Mouse (Mus musculus) MEL (cell line): Measurements from ENCODE around the gene Rnf123. TPM values are rescaled to one million over a fixed set of nuclear protein-coding genes. Genes with fewer than 3 reads are reported as not detected.

Experiments
- DNase-seq: peaks from one replicate; pipeline ENCODE4 v3.0.0; 2011; ENCODE audit warnings: low read depth, low spot score
- H3K27ac ChIP-seq: 2 replicates; pipeline ENCODE4 v1.5.1; 2012; ENCODE audit warnings: low read depth, mild to moderate bottlenecking, control low read depth, low read length, moderate library complexity; ENCODE audit not compliant: control insufficient read depth
- H3K27me3 ChIP-seq, 2 experiments: fragments of 150-350 bp in 1 of 2; sonication (generic) in 1 of 2; 2 replicates each; pipeline ENCODE4 v1.6.1; 2012; ENCODE audit warnings: low read length in 2 of 2, mild to moderate bottlenecking in 2 of 2, improper control_type of control experiment in 1 of 2, moderate library complexity in 1 of 2; ENCODE audit not compliant: insufficient read depth in 2 of 2, control insufficient read depth in 1 of 2
- H3K36me3 ChIP-seq, 2 experiments: 2 replicates each; pipeline ENCODE4 v1.6.1; 2012 to 2014; ENCODE audit warnings: low read length in 2 of 2, improper control_type of control experiment in 1 of 2, inconsistent platforms in 1 of 2, mild to moderate bottlenecking in 1 of 2; ENCODE audit not compliant: insufficient read depth in 2 of 2, control insufficient read depth in 1 of 2
- H3K4me1 ChIP-seq, 2 experiments: fragments of 150-350 bp in 1 of 2; sonication (generic) in 1 of 2; 2 replicates each; pipeline ENCODE4 v1.6.1; 2012; ENCODE audit warnings: low read length in 2 of 2, improper control_type of control experiment in 1 of 2, mild to moderate bottlenecking in 1 of 2; ENCODE audit not compliant: insufficient read depth in 2 of 2, control insufficient read depth in 1 of 2
- H3K4me3 ChIP-seq, 2 experiments: fragments of 150-350 bp in 1 of 2; sonication (generic) in 1 of 2; 2 replicates each; pipeline ENCODE4 v1.5.1; 2012; ENCODE audit warnings: low read depth in 2 of 2, low read length in 2 of 2, mild to moderate bottlenecking in 2 of 2, moderate library complexity in 2 of 2, control low read depth in 1 of 2, improper control_type of control experiment in 1 of 2; ENCODE audit not compliant: control insufficient read depth in 1 of 2, insufficient read depth in 1 of 2
- H3K79me2 ChIP-seq: 2 replicates; pipeline ENCODE4 v1.6.1; 2012; ENCODE audit warnings: mild to moderate bottlenecking, low read length, moderate library complexity; ENCODE audit not compliant: control insufficient read depth, poor library complexity, insufficient read depth
- H3K9ac ChIP-seq: 2 replicates; pipeline ENCODE4 v1.6.1; 2012; ENCODE audit warnings: low read depth, mild to moderate bottlenecking, control low read depth, low read length, moderate library complexity; ENCODE audit not compliant: control insufficient read depth, poor library complexity, severe bottlenecking
- H3K9me3 ChIP-seq: fragments of 150-350 bp; sonication (generic); replicated peaks from 2 replicates; pipeline ENCODE4 v1.6.1; 2012; ENCODE audit warnings: mild to moderate bottlenecking, low read length, improper control_type of control experiment, moderate library complexity; ENCODE audit not compliant: insufficient read depth
- CTCF ChIP-seq, 3 experiments: IDR thresholded peaks in 2 of 3; conservative IDR thresholded peaks in 1 of 3; 2 replicates each; pipeline ENCODE4 v1.5.1; 2011 to 2012; ENCODE audit warnings: low read length in 3 of 3, low read depth in 2 of 3, mild to moderate bottlenecking in 2 of 3, improper control_type of control experiment in 1 of 3, inconsistent platforms in 1 of 3, mixed read lengths in 1 of 3, moderate library complexity in 1 of 3; ENCODE audit not compliant: control insufficient read depth in 1 of 3, insufficient read depth in 1 of 3, poor library complexity in 1 of 3, severe bottlenecking in 1 of 3
- ELF1 ChIP-seq: IDR thresholded peaks from 2 replicates; pipeline ENCODE4 v1.6.1; 2014; ENCODE audit warnings: low read depth, mild to moderate bottlenecking, inconsistent platforms, low read length, improper control_type of control experiment, moderate library complexity
- EP300 ChIP-seq, 2 experiments: IDR thresholded peaks; 2 replicates each; pipeline ENCODE4 v1.6.1; 2011; ENCODE audit warnings: improper control_type of control experiment in 2 of 2, low read length in 2 of 2, low read depth in 1 of 2, mild to moderate bottlenecking in 1 of 2
- GABPA ChIP-seq: IDR thresholded peaks from 2 replicates; pipeline ENCODE4 v1.6.1; 2012; ENCODE audit warnings: low read depth, mild to moderate bottlenecking, inconsistent platforms, low read length, improper control_type of control experiment, moderate library complexity
- GATA1 ChIP-seq: IDR thresholded peaks from 2 replicates; pipeline ENCODE4 v1.6.1; 2011; ENCODE audit warnings: low read depth, low read length, improper control_type of control experiment
- HCFC1 ChIP-seq: IDR thresholded peaks from 2 replicates; pipeline ENCODE4 v1.6.1; 2012; ENCODE audit warnings: low read depth, mild to moderate bottlenecking, inconsistent platforms, low read length, improper control_type of control experiment, moderate library complexity
- KAT2A ChIP-seq: conservative IDR thresholded peaks from 2 replicates; pipeline ENCODE4 v1.6.1; 2012; ENCODE audit warnings: low read depth, low read length, improper control_type of control experiment, inconsistent platforms
- MAFK ChIP-seq: IDR thresholded peaks from 2 replicates; pipeline ENCODE4 v1.6.1; 2011; ENCODE audit warnings: low read depth, mild to moderate bottlenecking, low read length, improper control_type of control experiment, borderline replicate concordance
- MAX ChIP-seq: IDR thresholded peaks from 2 replicates; pipeline ENCODE4 v1.6.1; 2011; ENCODE audit warnings: low read length, improper control_type of control experiment
- MAZ ChIP-seq: IDR thresholded peaks from 2 replicates; pipeline ENCODE4 v1.6.1; 2012; ENCODE audit warnings: low read depth, mild to moderate bottlenecking, inconsistent platforms, low read length, improper control_type of control experiment
- MYB ChIP-seq: IDR thresholded peaks from 2 replicates; pipeline ENCODE4 v1.6.1; 2011; ENCODE audit warnings: mild to moderate bottlenecking, low read depth, low read length, improper control_type of control experiment
- MYC ChIP-seq: IDR thresholded peaks from 2 replicates; pipeline ENCODE4 v1.6.1; 2011; ENCODE audit warnings: low read depth, mild to moderate bottlenecking, low read length, improper control_type of control experiment, moderate library complexity
- NELFE ChIP-seq: IDR thresholded peaks from 2 replicates; pipeline ENCODE4 v1.6.1; 2011; ENCODE audit warnings: low read depth, low read length, improper control_type of control experiment
- NRF1 ChIP-seq: IDR thresholded peaks from 2 replicates; pipeline ENCODE4 v1.6.1; 2014; ENCODE audit warnings: low read depth, mild to moderate bottlenecking, inconsistent platforms, low read length, improper control_type of control experiment, moderate library complexity; ENCODE audit not compliant: poor library complexity, insufficient read depth, severe bottlenecking
- POLR2A ChIP-seq, 2 experiments: IDR thresholded peaks; 2 replicates each; pipeline ENCODE4 v1.6.1; 2011 to 2012; ENCODE audit warnings: low read length in 2 of 2, mild to moderate bottlenecking in 2 of 2, control low read depth in 1 of 2, improper control_type of control experiment in 1 of 2, low read depth in 1 of 2, moderate library complexity in 1 of 2; ENCODE audit not compliant: control insufficient read depth in 1 of 2, insufficient read depth in 1 of 2, poor library complexity in 1 of 2
- RAD21 ChIP-seq: IDR thresholded peaks from 2 replicates; pipeline ENCODE4 v1.6.1; 2011; ENCODE audit warnings: mild to moderate bottlenecking, low read depth, low read length, improper control_type of control experiment
- SIN3A ChIP-seq: IDR thresholded peaks from 2 replicates; pipeline ENCODE4 v1.6.1; 2012; ENCODE audit warnings: low read length, improper control_type of control experiment, inconsistent platforms
- TCF12 ChIP-seq: IDR thresholded peaks from 2 replicates; pipeline ENCODE4 v1.6.1; 2014; ENCODE audit warnings: low read depth, mild to moderate bottlenecking, inconsistent platforms, low read length, improper control_type of control experiment, moderate library complexity
- ZC3H11A ChIP-seq: IDR thresholded peaks from 2 replicates; pipeline ENCODE4 v1.6.1; 2012; ENCODE audit warnings: low read depth, mild to moderate bottlenecking, inconsistent platforms, low read length, improper control_type of control experiment
- ZNF384 ChIP-seq: IDR thresholded peaks from 2 replicates; pipeline ENCODE4 v1.6.1; 2012; ENCODE audit warnings: low read depth, mild to moderate bottlenecking, inconsistent platforms, low read length, improper control_type of control experiment
- polyA plus RNA-seq, 2 experiments: library from polyadenylated mRNA; stranded (reverse) in 1 of 2; unstranded in 1 of 2; fragments of >175 nt in 1 of 2; fragments of >200 nt in 1 of 2; gene quantifications; 2 replicates each; pipeline versions ENCODE4 v1.2.1 to v1.2.4; 2012; ENCODE audit warnings: low replicate concordance in 2 of 2, low read depth in 1 of 2; ENCODE audit not compliant: insufficient read length in 2 of 2, insufficient read depth in 1 of 2, missing spikeins in 1 of 2
- total RNA-seq: library from RNA; depleted of rRNA; stranded (reverse); fragments of 300-350 nt; gene quantifications from 2 replicates; pipeline ENCODE4 v1.2.3, GENCODE M21; 2012

Rnf123 gene
- total and polyA plus RNA-seq, 3 experiments: 28.5 to 74.8 TPM; not detected in 1

DNA sequence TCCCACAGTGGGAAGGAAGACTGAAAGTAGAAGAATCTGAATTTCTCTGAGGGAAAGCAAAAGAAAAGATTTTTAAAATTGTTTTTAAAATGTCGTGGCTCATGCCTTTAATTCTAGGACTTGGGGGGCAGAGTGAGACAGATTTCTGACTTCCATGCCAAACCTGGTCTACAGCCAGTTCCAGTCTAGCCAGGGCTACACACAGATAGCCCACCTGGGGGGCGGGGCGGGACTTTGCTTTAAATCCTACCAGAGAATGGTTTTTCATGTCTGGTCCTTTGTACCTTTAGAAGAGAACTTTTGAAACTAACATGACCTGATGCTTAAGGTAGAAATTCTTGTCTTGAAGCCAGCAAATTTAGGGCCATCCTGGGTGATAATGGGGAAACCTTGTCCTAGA lies 59.9 kb downstream of the Rnf123 start:
- peaks cover 6% of the 10 kb centered on the region; the same call in 1 of the 2 replicates for H3K79me2 ChIP-seq
- H3K36me3 ChIP-seq: peaks cover 0 to 26% of the 10 kb centered on the region in 2 experiments; a peak in 2 of 4 replicates
- H3K4me1 ChIP-seq: no peaks in the 10 kb centered on the region
- no peak for DNase-seq
- TF ChIP-seq POLR2A (IDR thresholded peaks at IDR 0.05; ENCODE audit: control insufficient read depth in 1 of 2, insufficient read depth in 1 of 2, low read depth in 1 of 2, low read length in 2 of 2, poor library complexity in 1 of 2): no peak
- no peak for TF ChIP-seq TCF12
- TF ChIP-seq ZC3H11A: no peak
- no peak for TF ChIP-seq HCFC1
- no peak for TF ChIP-seq GABPA
- TF ChIP-seq ELF1: no peak
- no peak for TF ChIP-seq MYB
- TF ChIP-seq CTCF (IDR thresholded peaks at IDR 0.05 in 2 of 3, conservative IDR thresholded peaks at IDR 0.05 in 1 of 3; ENCODE audit: control insufficient read depth in 1 of 3, insufficient read depth in 1 of 3, low read depth in 2 of 3, low read length in 3 of 3, poor library complexity in 1 of 3, severe bottlenecking in 1 of 3): no peak
- TF ChIP-seq RAD21: no peak
- no peak for TF ChIP-seq MAX
- no peak overlapping the region for H3K9ac ChIP-seq
- no peak overlapping the region for H3K4me3 ChIP-seq
- no peak overlapping the region for H3K27ac ChIP-seq
- H3K9me3 ChIP-seq: no peaks in the 10 kb centered on the region
- H3K27me3 ChIP-seq: no peaks in the 10 kb centered on the region

DNA sequence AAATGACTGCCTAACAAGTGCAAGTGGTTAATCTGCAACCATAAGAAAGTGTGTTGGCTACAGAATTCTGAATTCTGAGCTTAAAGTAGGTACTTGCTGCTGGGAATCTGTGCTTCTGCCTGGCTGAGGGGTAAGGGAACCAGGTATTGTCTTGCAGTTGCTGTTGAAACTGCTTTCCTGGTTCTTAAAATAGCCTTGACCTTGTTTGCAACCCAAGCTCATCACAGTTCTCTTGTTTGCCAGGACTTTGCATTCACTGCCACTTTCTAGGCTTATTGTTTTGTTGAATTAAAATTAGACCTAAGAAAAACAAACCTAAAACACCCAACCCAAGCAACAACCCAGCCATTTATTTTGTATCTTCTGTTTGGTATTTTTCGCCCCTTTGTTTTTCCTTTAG lies 62.4 kb downstream of the Rnf123 start:
- Histone ChIP-seq H3K79me2 (peaks cover 11% of the 10 kb centered on the region; the same call in 1 of the 2 replicates), H3K27me3 (no peaks in the 10 kb centered on the region), H3K4me3 (no peak overlapping the region), H3K9me3 (no peaks in the 10 kb centered on the region), H3K4me1 (no peaks in the 10 kb centered on the region), H3K9ac (no peak overlapping the region), H3K36me3 (peaks cover 0 to 11% of the 10 kb centered on the region in 2 experiments; a peak in 2 of 4 replicates), H3K27ac (no peak overlapping the region)
- TF ChIP-seq SIN3A: no peak
- no peak for TF ChIP-seq KAT2A
- TF ChIP-seq NELFE: no peak
- TF ChIP-seq GATA1: no peak
- no peak for TF ChIP-seq EP300 (IDR thresholded peaks at IDR 0.05; ENCODE audit: low read depth in 1 of 2, low read length in 2 of 2)
- TF ChIP-seq ELF1: no peak
- no peak for TF ChIP-seq MAFK
- TF ChIP-seq POLR2A (IDR thresholded peaks at IDR 0.05; ENCODE audit: control insufficient read depth in 1 of 2, insufficient read depth in 1 of 2, low read depth in 1 of 2, low read length in 2 of 2, poor library complexity in 1 of 2): no peak
- no peak for DNase-seq

DNA sequence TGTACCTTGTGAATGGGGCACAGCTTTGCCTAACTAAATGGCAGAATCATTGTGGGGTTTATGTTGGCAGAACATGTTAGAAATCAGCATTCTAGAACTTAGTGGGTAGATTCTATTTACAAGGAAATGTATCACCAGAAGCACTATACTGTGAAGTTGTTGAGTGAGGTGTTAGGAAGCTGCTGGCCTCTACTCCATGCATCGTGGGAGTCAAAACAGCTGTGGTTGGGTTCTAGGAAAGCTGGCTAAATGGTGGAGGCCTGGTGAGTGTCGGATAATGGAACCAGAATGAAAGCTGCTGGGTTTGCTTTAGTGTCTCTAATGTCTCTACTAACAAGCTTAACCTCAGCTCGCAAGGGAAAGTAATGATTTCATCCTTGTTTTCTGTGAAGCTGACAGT lies 66.0 kb downstream of the Rnf123 start:
- Histone ChIP-seq H3K9ac (no peak overlapping the region), H3K27me3 (no peaks in the 10 kb centered on the region), H3K9me3 (no peaks in the 10 kb centered on the region), H3K4me1 (no peaks in the 10 kb centered on the region), H3K79me2 (peaks cover 11% of the 10 kb centered on the region; the same call in 1 of the 2 replicates), H3K36me3 (peaks cover 0 to 12% of the 10 kb centered on the region in 2 experiments; a peak in 2 of 4 replicates), H3K27ac (no peak overlapping the region), H3K4me3 (no peak overlapping the region)
- no peak for DNase-seq
- TF ChIP-seq NRF1 (no peak), SIN3A (no peak), ELF1 (no peak), MAZ (no peak), ZNF384 (no peak), MYC (no peak)
